Mouse (Mus musculus) stomach, postnatal 0 days (tissue): ENCODE results near the gene Abcb8.

Experiments used
- CTCF ChIP-seq: IDR thresholded peaks from 2 replicates; pipeline ENCODE4 v1.5.1; 2016; ENCODE audit warnings: antibody characterized with exemption, low read depth, mild to moderate bottlenecking, moderate library complexity
- EP300 ChIP-seq: optimal IDR thresholded peaks from 2 replicates; pipeline ENCODE3; 2016; ENCODE audit warnings: antibody characterized with exemption

DNA sequence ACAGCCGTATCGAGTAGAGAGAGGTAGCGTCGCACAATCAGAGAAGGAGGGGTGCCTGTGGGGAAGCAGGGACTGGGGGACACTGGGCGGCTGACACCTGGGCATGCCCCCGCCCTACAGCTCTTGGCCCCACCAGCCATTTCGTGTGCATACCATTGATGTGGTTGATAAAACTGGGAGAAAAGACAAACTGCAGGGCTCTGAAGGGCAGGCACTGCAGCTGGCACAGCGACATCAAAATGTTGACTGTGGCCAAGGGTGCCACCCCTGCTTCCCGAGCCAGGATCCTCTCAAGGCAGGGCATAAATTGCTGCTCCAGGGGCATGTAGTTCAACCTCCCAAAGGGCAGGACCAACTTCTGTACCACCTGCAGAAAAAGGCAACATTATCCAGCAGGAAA lies 48.6 kb downstream of the Abcb8 start:
- TF ChIP-seq CTCF (no peak), EP300 (no peak)
